Mouse (Mus musculus) embryonic fibroblast, embryonic 13.5 days (primary cell): Measurements from ENCODE around the gene Babam2.

ENCODE experiments used
- CTCF ChIP-seq: IDR thresholded peaks from 2 replicates; pipeline ENCODE4 v1.5.1; 2011; ENCODE audit warnings: mild to moderate bottlenecking, control low read depth, low read length, moderate library complexity, borderline replicate concordance; ENCODE audit not compliant: insufficient read depth
- POLR2A ChIP-seq: IDR thresholded peaks from 2 replicates; pipeline ENCODE4 v1.6.1; 2011; ENCODE audit warnings: low read depth, mild to moderate bottlenecking, control low read depth, low read length, moderate library complexity

- TF ChIP-seq CTCF (no peak), POLR2A (no peak)
Measured at GRCm38 (mm10) chr5:31873328-31873727, 175.8 kb downstream of the Babam2 start.
